Mouse (Mus musculus) hindbrain, postnatal 0 days (tissue): ENCODE measurements at regions not wholly inside any gene's neighbourhood (a gene's known extent, or its start where the extent isn't known, plus 50 kb on each side); places are given as distances from the start of the nearest gene placed in this dataset.

Experiments used
- ATAC-seq: fragments of 200-750 bp; cut with Nextera tagmentation; 2 replicates; pipeline ENCODE4 v1.8.0; 2017; ENCODE audit warnings: mild to moderate bottlenecking, moderate TSS enrichment, moderate library complexity
- DNase-seq: peaks from one replicate; pipeline ENCODE4 v3.0.0-alpha.2; 2015; ENCODE audit warnings: low spot score
- H3K27ac ChIP-seq: fragments of 300-500 bp; sonication (generic); 2 replicates; pipeline ENCODE4 v1.5.1; 2014; ENCODE audit warnings: mild to moderate bottlenecking
- H3K27me3 ChIP-seq: fragments of 300-500 bp; sonication (generic); 2 replicates; pipeline ENCODE4 v1.6.1; 2014; ENCODE audit warnings: low read length, mixed read lengths; ENCODE audit not compliant: insufficient read depth
- H3K36me3 ChIP-seq: fragments of 300-500 bp; sonication (generic); 2 replicates; pipeline ENCODE4 v1.6.1; 2014; ENCODE audit warnings: low read length, mixed read lengths; ENCODE audit not compliant: insufficient read depth
- H3K4me1 ChIP-seq: fragments of 300-500 bp; sonication (generic); 2 replicates; pipeline ENCODE4 v1.6.1; 2014; ENCODE audit warnings: antibody characterized with exemption, low read length, mixed read lengths; ENCODE audit not compliant: insufficient read depth
- H3K4me2 ChIP-seq: fragments of 300-500 bp; sonication (generic); 2 replicates; pipeline ENCODE4 v1.6.1; 2014; ENCODE audit warnings: low read depth, mild to moderate bottlenecking, low read length, moderate library complexity, mixed read lengths
- H3K4me3 ChIP-seq: fragments of 300-500 bp; sonication (generic); 2 replicates; pipeline ENCODE4 v1.5.1; 2014; ENCODE audit warnings: low read length
- H3K9ac ChIP-seq: fragments of 300-500 bp; sonication (generic); replicated peaks from 2 replicates; pipeline ENCODE4 v1.6.1; 2014; ENCODE audit warnings: mild to moderate bottlenecking, low read length, moderate library complexity, mixed read lengths
- H3K9me3 ChIP-seq: fragments of 300-500 bp; sonication (generic); 2 replicates; pipeline ENCODE4 v1.6.1; 2016; ENCODE audit warnings: low read length, mixed read lengths
- CTCF ChIP-seq: IDR thresholded peaks from 2 replicates; pipeline ENCODE4 v1.5.1; 2016; ENCODE audit warnings: antibody characterized with exemption, control low read depth, low read depth
- WGBS: fragments of 180-500 bp; shearing (Covaris S2); extraction: QIAGEN DNeasy Blood & Tissue Kit; methylation state at CpG from one replicate; pipeline ENCODE4 v1.1.7; 2014; 5-methylcytosine and 5-hydroxymethylcytosine counted together

DNA sequence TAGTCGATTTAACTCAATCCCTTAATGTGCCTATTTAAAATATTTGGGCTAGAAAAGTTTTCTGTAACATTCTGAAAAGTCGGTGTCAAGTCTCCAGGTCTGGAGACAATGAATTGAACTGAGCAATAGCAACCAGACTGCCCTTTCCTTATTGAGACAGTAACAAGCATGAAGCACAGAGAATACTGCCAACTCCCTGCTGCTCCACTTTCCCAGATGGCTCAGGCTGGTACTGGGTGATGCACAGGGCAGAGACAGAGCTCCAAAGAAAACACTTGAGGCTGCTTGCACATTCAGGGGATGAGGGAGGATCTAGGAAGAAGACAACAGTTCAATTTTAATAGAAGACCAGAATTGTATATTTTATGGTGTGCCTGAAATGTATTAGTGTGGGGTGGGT lies 87.7 kb upstream of the Sorcs1 start:
- H3K27me3 ChIP-seq = no peaks in the 10 kb centered on the region
- no peaks in the 10 kb centered on the region for H3K4me1 ChIP-seq
- TF ChIP-seq CTCF = no peak
- H3K36me3 ChIP-seq = no peaks in the 10 kb centered on the region
- ATAC-seq (peak; percentile 84; the same call in 1 of the 2 replicates), DNase-seq (peak; percentile 61)
- no peaks in the 10 kb centered on the region for H3K9me3 ChIP-seq
- 18% methylated on average over 2 of the region's 2 CpGs for WGBS
- H3K4me2 ChIP-seq = no peak overlapping the region
- H3K4me3 ChIP-seq = no peak overlapping the region
- H3K9ac ChIP-seq = no peak overlapping the region
- no peak overlapping the region for H3K27ac ChIP-seq
